Mouse (Mus musculus): ENCODE data around the gene Aanat.

Aanat gene

DNA sequence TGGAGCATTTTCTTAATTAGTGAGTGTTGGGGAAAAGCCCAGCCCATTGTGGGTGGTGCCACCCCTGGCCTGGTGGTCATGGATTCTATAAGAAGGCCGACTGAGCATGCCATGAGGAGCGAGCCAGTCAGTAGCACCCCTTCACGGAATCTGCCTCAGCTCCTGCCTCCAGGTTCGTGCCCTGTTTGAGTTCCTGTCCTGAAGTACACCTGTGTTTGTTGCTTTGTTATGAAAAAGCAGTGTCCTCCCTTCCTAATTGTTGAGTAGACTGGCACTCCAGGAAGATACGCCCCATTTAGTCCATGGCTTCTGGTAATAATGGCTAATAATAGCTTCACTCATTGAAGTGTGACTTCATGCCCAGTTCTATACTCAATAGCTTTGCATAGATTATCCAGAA, at the start of gene Aanat:
TSS of gene Aanat (plus strand) at position 123 of the 400 bp plus-strand sequence.
- no peak for DNase-seq (ENCODE audit: low spot score)

DNA sequence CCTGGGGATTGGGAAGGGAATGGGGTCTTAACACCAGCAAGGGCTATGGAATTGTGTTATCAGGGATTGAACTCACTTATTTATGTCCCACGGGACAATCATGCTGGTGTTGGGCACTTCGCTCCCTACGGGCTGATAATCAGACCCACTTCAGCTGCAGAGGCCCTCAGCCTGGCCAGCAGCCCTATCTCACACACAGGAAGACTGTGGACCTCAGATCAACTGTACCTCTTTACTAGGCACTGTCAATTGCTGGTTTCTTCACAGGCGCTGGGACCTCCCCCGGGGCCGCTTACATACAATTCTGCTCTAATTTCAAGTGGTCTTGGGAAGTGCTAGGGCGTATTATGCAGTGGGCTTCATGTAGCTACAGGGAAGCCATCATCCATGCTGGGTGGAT, 49.5 kb upstream of the Aanat start:
- no peak for DNase-seq (ENCODE audit: low spot score)

DNA sequence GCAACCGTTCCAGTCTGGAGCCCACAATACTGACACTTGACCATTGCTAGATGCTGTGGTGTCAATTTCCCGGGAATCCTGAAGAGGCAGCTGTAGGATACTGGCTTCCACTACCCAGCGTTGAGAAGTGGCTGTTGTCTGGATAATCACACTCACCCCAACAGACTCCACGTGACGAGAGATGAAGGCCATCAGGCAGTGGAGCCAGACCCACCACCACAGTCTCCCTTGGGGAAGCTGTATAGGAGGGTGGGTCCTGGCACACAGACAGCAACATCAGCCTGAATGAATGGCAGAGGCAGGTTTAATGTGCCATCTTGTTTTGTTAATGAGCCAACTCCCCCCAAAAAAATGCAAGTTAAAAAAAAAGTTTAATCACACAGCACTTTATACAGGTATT, 48.8 kb upstream of the Aanat start:
- no peak for DNase-seq (ENCODE audit: low spot score)

DNA sequence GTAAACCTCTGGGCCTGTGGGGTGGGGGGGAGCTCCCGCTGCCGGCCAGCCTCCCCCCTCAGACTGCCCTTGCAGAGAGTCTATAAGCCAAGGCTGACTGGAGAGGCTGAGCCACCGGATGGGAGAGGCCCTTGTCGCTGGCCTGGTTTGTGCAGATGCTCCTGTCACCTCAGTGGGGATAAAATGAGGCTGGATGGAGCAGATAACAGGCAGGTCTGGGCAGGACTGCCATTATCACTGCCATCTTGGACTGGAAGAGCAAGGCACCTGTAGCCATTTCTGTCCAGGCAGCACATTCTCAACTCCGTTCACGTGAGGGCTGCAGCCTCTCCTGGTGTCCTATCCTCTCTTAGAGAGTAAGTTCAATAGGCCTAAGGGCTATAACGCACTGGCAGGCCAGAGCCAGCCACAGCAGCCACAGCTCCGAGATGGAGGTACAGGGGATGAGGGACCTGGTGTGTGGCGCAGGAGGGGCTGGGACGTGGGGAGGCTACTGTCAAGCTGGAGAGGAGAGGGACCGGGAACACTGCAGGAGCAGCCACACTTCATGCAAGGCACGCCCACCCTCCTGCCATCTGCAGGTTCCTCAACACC, 48.0 kb upstream of the Aanat start:
- no peak for DNase-seq (ENCODE audit: low spot score)

DNA sequence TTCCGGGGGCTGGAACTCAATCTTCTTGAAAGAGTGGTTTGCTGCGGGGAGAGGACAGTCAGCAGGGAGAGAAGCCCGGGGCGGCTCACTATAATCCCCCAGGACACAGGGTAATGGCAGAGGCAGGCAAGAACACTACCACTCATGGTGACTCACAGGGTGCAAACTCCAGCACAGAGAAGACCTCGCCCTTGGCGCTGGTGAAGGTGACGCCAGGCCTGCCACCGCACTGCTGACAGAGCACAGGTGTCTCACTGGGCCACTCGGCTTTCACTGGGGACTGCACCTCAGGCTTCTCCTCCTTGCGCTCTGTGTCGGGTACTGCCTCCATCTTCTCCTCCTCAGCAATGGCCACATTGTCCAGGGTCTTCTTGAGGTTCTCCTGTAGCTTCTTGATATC, 45.0 kb upstream of the Aanat start:
- no peak for DNase-seq (ENCODE audit: low spot score)

DNA sequence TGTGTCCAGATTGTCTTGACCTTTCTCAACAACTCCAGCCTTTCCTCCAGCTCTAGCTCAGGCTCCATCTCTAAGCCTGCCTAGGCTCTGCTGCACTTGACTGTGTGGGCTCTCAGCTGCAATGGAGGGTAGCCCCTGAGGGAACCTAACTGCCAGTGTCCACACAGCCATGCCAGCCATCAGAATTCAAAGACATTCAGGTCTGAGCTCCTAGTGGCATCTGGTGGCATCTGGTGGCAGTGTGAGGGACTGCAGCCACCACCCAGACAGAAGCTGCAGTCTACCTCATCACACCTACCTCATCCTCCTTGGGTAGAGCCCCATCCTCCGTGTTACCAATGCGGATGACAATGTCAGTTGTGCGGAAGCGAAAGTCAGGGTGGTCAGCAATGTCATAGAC, 43.1 kb upstream of the Aanat start:
- DNase-seq (ENCODE audit: low spot score): peak; percentile 45

DNA sequence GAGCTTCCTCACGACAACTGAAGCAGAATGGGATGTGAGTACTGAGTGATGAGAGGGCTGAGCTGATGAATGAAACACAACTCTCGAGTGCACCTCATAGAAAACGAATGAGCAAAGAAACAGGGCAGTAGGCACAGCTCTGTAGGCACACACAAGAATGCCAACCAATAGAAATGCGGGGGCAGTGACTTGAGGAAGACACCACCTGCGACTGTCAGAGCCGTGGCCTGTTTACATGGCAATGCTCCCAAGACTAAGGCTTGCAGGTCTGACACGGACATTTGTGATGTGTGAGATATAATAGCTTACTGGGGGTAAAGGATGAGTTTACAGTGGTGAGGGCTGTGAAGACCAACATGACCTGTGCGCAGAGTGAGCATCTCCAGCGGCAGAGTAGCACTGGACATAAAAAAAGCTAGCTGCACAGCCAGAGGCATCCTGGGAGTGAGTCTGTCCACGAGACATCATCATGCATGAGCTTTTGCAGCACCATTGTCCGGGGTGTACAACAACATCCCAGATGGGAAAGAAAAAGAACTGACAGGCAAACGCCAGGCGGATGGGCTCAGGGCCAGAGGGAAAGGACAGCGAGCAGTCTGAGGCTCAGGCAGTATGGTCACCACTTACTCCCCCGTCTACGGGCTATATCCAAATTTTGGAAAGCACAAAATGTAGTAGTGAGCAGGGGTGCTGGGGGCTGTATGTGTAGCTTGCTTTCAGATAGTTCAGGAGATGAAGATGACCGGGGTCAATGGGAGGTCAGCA, 38.8 kb upstream of the Aanat start:
- DNase-seq (ENCODE audit: low spot score): no peak

DNA sequence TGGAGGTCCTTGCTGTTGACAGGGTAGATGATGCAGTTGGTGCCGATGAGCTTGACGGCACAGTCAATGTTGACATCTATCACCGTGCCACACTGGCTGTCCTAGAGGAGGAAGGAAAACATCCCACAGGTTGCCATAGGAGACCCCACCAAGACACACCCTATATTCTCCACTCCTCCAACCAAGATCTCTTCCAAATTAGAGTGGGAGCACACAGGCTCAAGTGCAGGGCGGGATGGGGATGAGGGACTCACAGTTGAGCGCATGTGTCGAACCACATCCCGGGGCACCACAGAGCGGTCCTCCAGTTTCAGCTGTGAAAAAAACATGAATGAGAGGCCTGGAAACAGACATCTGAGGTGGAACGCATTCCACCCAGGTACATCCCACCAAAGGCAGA, 37.5 kb upstream of the Aanat start:
- no peak for DNase-seq (ENCODE audit: low spot score)

DNA sequence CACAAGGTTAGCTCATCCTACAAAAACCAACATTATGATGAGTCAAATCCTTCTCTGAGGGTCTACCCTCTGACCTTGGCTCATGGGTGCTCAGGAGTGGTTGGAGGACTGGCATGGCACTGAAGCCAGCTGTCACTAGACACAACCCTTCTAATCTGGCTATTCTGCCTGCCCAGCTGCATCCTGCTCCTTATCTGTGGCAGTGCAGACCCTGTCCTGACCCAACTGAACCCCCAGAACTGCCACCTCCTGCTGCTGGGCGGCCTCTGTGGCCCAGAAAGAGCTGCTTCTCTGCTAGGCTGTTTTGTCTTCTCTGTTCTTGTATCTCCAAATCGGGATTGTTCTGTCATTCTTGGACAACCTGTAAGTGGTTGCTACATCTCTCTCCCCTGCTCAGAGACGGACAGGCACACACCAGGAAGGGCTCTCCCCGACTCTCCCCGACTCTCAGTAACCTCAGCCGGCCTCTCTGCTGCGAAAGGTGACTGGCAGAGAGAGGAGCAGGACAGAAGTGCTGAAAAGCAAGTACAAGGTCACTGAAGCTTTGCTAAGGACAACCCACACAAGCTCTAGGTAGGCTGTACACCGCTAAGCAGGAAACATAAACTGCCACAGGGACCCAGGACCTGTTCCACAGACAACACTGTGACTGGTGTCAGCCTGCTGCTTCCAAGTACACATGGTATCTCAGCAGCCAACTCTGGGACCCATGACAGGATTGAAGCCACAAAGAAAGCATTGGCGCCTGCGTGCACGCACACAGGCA, 36.8 kb upstream of the Aanat start:
- DNase-seq (ENCODE audit: low spot score): no peak

DNA sequence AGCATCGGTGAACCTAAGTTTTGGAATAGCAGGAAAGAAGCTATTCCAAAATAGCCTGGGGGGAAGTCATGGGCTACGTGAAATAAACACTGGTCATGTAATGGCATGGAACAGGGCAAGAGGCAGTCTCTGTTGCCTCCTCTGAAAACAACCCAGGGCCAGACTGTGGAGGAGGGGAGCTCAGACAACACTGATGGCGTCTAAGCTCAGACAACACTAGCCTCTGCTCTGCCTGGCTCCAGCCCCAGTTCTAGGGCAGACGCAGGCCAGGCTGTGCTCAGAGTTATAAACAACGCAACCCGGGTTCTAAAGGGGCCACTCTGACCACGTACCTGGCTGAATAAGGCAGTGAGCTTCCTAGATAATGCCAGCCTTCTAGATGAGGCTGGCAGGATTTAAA, 35.5 kb upstream of the Aanat start:
- DNase-seq (ENCODE audit: low spot score): peak; percentile 90

DNA sequence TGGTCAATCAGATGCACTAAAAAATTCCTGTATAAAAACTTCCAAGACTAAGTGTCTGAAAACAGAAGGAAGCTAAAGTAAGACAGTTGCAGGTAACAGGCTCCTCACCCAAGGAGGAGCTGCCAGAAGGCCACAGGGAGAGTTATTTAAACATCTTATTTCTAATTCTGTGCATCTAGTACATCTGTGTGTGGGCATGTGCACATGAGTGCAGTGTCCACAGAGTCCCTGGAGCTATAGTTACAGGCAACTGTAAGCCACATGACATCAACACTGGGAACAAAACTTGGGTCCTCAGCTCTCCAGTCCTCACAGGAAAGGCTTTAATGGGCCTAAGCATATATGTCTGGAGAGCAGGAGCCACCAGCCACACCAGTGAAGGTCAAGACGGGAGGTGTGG, 34.0 kb upstream of the Aanat start:
- DNase-seq (ENCODE audit: low spot score): no peak

DNA sequence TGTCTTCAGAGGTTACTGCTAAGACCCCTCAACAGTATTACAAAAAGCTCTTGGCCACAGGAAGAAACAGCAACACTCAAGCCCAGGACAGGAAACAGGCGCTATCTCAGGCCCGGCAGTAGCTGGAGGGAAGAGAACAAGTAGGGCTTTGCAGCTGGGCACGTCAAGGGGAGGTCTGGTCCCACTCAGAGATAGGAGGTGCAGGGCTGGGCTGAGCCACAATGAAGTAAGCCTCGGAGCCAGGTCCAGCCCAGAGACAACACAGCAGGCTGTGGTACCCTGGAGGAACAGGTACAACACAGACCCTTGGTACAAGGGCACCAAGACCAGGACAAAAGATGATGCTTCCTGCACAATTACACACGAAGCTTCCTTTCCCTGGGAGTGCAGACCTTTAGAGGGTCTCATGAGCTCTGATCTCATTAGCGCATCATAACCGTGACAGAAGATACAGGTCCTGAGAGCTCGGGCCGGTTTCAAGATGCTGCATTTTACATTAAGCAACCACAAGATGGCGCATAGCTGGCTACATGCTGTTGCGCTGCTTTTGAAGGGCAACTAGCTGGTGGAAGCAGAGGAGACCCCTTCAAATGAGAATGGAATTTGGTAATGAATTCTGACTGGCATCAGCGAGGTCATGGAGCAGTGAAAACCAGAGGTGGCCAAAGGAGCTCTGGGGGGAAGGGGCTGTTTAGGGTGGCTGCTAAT, 31.9 kb upstream of the Aanat start:
- peak; percentile 59 for DNase-seq (ENCODE audit: low spot score)

DNA sequence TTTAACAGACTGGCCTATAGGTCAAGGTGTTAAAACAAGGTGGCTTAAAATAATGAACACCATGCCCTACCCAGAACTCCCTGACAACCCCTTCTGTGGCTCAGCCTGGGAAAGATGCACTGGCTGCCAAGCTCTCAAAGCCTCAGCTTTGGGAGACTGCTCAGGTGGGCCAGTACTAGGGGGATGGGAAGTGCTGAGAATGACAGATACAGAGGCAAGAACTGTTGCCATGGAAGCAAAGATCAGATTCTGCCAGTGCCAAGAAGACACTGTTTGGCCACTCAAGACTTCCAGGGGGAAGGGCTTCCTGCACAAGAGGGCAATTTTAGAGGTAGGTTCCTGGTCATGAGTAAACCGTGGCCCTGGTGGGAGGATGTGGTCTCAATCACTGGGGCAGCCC, 30.7 kb upstream of the Aanat start:
- DNase-seq (ENCODE audit: low spot score): no peak

DNA sequence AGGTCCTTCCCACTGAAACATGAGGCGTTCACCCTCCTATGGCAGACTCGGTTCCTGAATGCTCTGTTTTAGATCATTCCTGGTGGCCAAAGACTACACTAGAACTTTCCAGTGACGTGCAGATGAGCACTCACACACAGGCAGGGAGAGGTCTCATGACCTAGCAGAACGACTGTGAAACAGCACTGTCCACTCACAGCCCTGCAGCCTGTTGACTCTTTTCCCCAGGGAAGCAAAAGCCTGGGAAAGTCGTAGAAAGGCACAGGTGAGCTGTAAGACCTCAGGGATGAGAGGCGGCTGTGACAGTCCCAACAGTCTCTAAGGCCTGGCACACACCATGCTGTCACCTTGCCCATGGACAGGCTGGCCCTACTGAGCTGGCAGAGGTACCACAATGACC, 29.9 kb upstream of the Aanat start:
- no peak for DNase-seq (ENCODE audit: low spot score)

DNA sequence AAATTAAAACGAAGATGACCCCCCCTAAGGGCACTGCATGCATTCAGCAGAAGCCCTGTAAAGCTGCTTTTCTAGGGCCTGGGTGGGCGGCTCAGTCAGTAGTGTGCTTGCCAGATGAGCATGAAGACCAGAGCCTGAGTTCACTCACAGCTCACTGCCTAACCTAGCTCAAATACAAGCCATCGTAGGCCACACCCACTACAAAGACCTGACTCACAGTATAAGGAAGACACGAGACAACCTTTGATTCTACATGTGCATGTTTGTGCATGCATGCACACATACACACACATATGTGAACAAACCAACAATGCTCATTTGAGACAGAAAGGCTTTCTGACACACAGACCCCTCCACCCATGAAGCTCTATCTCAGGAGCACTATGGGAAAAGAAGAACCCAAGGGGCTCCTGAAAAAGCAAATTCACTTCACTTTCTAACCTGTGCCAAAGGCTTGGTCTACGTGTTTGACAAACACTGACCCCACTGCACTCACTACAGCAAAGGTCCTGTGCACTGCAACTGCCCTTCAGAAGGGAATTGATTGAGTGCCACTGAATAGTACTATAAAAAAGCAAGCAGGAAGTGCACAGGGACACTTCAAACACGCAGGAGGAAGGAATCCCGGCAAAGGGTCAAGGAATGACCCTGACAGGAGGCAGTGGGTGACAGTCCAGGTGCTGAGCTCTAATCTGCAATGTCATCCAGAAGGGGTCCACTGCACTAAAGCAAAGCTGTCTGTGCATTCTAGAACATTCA, 20.8 kb upstream of the Aanat start:
- DNase-seq (ENCODE audit: low spot score): no peak

DNA sequence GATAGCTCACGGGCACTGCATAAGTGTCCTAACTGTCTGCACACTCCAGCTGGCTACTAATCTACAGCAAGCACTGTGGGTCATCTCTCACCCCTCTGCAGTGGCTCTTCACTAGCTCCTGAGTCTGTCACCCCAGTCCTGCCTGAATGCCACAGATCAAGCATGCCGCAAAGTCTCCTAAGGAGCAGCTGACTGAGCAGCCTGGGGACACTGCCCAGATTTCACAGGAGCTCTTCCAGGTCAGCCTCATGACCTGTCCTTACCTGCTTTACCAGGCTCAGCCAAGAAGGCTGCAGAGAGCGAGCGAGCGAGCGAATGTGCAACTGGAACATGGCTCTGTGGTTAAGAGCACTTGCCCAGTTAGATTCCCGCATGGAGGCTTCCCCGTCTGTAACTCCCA, 18.7 kb upstream of the Aanat start:
- DNase-seq (ENCODE audit: low spot score): no peak

DNA sequence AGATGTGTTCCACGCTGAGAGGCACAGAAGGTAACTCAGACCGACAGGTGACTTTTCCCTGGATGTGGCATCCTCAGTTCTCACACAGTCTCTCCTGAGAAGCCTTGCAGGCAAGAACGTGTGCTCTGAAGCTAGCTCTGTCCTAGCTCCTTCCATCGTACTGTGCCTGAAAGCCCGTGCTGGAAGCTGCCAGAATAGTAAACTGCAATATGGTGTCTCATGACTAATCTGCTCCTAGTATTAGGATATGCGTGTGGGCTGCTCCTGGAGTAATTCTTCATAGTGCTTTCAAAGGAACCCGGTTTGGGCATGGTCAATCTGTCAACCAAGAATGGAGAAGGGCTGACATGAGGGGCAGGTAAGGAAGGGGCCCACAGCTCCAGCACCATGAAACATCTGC, 15.4 kb upstream of the Aanat start:
- DNase-seq (ENCODE audit: low spot score): no peak

DNA sequence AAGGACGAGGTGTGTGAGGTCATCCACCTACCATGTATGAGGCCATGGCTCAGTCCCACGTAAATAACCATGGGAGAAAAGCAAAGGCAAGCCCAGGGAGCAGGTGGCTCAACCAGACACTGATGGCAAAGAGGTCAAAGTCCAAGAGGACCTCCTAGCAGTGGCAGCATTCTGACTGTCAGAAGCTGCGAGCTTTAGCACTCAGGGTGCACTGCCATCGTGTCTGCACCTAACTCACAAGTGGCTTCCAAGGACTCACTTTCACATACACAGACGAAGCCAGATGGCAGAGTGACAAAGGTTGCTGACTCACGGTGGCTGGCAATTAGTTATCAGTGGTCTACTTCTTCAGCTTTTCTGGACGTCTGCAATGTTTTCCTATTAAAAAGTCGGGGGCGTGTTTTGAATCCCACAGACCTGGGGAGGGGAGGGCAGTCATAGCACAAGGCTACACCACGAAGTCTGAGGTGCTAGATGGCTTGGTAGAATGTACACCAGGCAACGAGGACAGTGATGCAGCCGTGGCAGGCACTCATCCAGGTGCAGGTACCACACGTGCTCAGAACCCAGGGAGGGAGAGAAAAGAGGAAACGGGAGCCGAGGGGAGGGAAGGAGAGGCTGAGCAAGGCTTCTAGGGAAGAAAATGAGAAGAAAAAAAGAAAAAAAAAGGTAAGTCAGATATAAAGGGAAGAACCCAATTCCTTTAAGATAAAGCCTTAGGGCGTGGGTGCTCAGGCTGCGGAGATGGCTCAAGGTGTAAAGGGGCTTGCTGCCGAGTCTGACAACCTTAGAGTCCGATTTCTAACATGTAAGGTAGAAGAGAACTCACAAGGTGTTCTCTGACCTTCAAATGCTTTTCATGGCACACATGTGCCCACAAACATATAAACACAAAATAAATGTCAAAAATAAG, 14.2 kb upstream of the Aanat start:
- DNase-seq (ENCODE audit: low spot score): peak; percentile 36

DNA sequence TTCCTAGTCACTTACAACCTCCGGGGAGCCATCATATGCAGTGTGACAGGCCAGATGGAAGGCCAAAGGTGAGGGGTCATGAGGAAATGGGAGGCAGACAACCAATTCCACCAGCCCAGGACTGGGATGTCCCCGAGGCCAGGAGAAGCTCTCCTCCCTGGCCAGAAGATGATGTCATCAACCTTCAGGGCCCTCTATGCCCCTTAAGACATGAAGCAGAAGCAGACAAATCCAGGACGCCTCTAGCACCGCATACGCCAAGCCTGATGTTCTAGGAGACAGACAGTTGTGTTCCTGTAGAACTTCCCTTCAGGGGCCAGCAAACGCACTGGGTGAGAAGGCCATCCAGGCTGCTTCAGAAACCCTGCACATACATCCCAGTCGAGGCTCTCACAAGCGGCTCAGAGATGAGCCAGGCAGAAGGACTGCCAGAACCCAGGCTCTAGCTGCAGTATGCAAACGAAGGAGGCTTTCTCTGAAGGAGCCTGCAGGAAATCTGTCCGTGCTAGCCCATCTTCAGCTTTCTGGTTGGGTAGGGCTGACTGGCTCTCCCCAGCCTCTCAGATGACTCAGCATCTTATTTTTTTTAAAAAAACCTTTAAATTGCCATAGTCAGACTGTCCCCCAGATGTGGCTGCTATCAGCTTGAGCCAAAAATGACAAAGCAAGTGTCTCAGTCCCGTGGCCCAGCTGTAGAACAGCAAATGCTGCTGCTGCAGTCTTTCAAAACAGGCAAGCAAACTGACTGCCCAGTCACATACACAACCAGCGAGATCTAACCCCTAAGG, 13.3 kb upstream of the Aanat start:
- DNase-seq (ENCODE audit: low spot score): peak; percentile 51

DNA sequence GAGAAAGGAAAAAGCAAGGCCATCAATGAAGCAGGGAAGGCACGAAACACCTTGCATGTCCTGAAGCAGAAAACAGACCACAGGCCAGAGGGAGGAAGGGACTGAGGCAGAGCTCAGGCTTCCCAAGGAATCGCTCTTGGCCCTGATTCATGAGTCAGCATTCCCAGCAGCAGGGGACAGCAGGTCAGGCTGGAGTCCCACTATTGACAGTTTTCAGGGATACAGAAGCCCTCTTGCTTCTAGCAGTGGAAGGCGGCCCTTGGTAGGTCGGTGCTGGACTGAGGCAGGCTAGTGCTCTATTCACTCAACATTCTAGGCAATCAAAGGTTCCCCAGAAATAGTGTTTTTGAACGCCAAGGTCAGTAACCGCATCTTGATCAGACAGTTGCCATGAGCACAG, 11.7 kb upstream of the Aanat start:
- DNase-seq (ENCODE audit: low spot score): peak; percentile 39
